Mouse (Mus musculus): ENCODE measurements at regions not wholly inside any gene's neighbourhood (a gene's known extent, or its start where the extent isn't known, plus 50 kb on each side); places are given as distances from the start of the nearest gene placed in this dataset.

- Histone ChIP-seq H3K36me3 (replicated peaks) (no peaks in the 10 kb centered on the region), H3K4me3 (ENCODE audit: low read depth, low read length) (no peak overlapping the region), H3K9me3 (replicated peaks) (peaks cover 46% of the 10 kb centered on the region), H3K4me1 (ENCODE audit: insufficient read depth, low read depth, low read length) (no peaks in the 10 kb centered on the region), H3K27me3 (ENCODE audit: insufficient read depth, low read length) (no peaks in the 10 kb centered on the region)
- no peak for TF ChIP-seq CTCF (IDR thresholded peaks at IDR 0.05; ENCODE audit: low read depth, low read length)
- TF ChIP-seq GATA1 (IDR thresholded peaks at IDR 0.05; ENCODE audit: borderline replicate concordance, low read length), result no peak
- no peak for TF ChIP-seq POLR2AphosphoS5 (IDR thresholded peaks at IDR 0.05; ENCODE audit: insufficient replicate concordance, low read depth, low read length)
- TF ChIP-seq GATA2 (IDR thresholded peaks at IDR 0.05; ENCODE audit: borderline replicate concordance, low read depth, low read length), result no peak
- no peak for TF ChIP-seq TAL1 (conservative IDR thresholded peaks at IDR 0.05; ENCODE audit: low read depth, low read length)
- DNase-seq (ENCODE audit: low spot score) (no peak), ATAC-seq (ENCODE audit: extremely low read depth, insufficient number of reproducible peaks, low FRiP score, poor library complexity, severe bottlenecking) (no peak)
Observed at GRCm38 (mm10) chr10:99441931-99442330, 178.9 kb downstream of the Dusp6 start.

- no peaks in the 10 kb centered on the region for H3K4me1 ChIP-seq (ENCODE audit: insufficient read depth, low read depth, low read length)
- no peaks in the 10 kb centered on the region for H3K36me3 ChIP-seq (replicated peaks)
- ATAC-seq (ENCODE audit: extremely low read depth, insufficient number of reproducible peaks, low FRiP score, poor library complexity, severe bottlenecking), result no peak
- TF ChIP-seq GATA2 (IDR thresholded peaks at IDR 0.05; ENCODE audit: borderline replicate concordance, low read depth, low read length) (no peak), GATA1 (IDR thresholded peaks at IDR 0.05; ENCODE audit: borderline replicate concordance, low read length) (no peak)
- no peak for DNase-seq (ENCODE audit: low spot score)
- H3K9me3 ChIP-seq (replicated peaks), result peaks cover 36% of the 10 kb centered on the region
- H3K27me3 ChIP-seq (ENCODE audit: insufficient read depth, low read length), result no peaks in the 10 kb centered on the region
- H3K4me3 ChIP-seq (ENCODE audit: low read depth, low read length), result no peak overlapping the region
Observed at GRCm38 (mm10) chr10:99443453-99444170, 180.6 kb downstream of the Dusp6 start.

- no peak for DNase-seq (ENCODE audit: low spot score)
- Histone ChIP-seq H3K27me3 (ENCODE audit: insufficient read depth, low read length) (no peaks in the 10 kb centered on the region), H3K4me1 (ENCODE audit: insufficient read depth, low read depth, low read length) (no peaks in the 10 kb centered on the region), H3K4me3 (ENCODE audit: low read depth, low read length) (no peak overlapping the region), H3K36me3 (replicated peaks) (no peaks in the 10 kb centered on the region), H3K9me3 (replicated peaks) (peaks cover 16% of the 10 kb centered on the region)
- TF ChIP-seq CTCF (IDR thresholded peaks at IDR 0.05; ENCODE audit: low read depth, low read length) (no peak), GATA2 (IDR thresholded peaks at IDR 0.05; ENCODE audit: borderline replicate concordance, low read depth, low read length) (no peak), TAL1 (conservative IDR thresholded peaks at IDR 0.05; ENCODE audit: low read depth, low read length) (no peak), GATA1 (IDR thresholded peaks at IDR 0.05; ENCODE audit: borderline replicate concordance, low read length) (no peak), POLR2AphosphoS5 (IDR thresholded peaks at IDR 0.05; ENCODE audit: insufficient replicate concordance, low read depth, low read length) (no peak)
- ATAC-seq (ENCODE audit: extremely low read depth, insufficient number of reproducible peaks, low FRiP score, poor library complexity, severe bottlenecking), result no peak
Observed at GRCm38 (mm10) chr10:99450714-99451625, 187.9 kb downstream of the Dusp6 start.

- no peaks in the 10 kb centered on the region for H3K36me3 ChIP-seq (replicated peaks)
- H3K4me3 ChIP-seq (ENCODE audit: low read depth, low read length), result no peak overlapping the region
- TF ChIP-seq GATA2 (IDR thresholded peaks at IDR 0.05; ENCODE audit: borderline replicate concordance, low read depth, low read length), result no peak
- no peak for TF ChIP-seq CTCF (IDR thresholded peaks at IDR 0.05; ENCODE audit: low read depth, low read length)
- no peak for TF ChIP-seq GATA1 (IDR thresholded peaks at IDR 0.05; ENCODE audit: borderline replicate concordance, low read length)
- no peak for TF ChIP-seq POLR2AphosphoS5 (IDR thresholded peaks at IDR 0.05; ENCODE audit: insufficient replicate concordance, low read depth, low read length)
- TF ChIP-seq TAL1 (conservative IDR thresholded peaks at IDR 0.05; ENCODE audit: low read depth, low read length), result no peak
- ATAC-seq (ENCODE audit: extremely low read depth, insufficient number of reproducible peaks, low FRiP score, poor library complexity, severe bottlenecking), result no peak
- peaks cover 16% of the 10 kb centered on the region for H3K9me3 ChIP-seq (replicated peaks)
- no peak for DNase-seq (ENCODE audit: low spot score)
- no peaks in the 10 kb centered on the region for H3K4me1 ChIP-seq (ENCODE audit: insufficient read depth, low read depth, low read length)
- no peaks in the 10 kb centered on the region for H3K27me3 ChIP-seq (ENCODE audit: insufficient read depth, low read length)
Observed at GRCm38 (mm10) chr10:99451639-99452417, 188.8 kb downstream of the Dusp6 start.

- peaks cover 20% of the 10 kb centered on the region for H3K9me3 ChIP-seq (replicated peaks)
- H3K4me1 ChIP-seq (ENCODE audit: insufficient read depth, low read depth, low read length), result no peaks in the 10 kb centered on the region
- DNase-seq (ENCODE audit: low spot score) (no peak), ATAC-seq (ENCODE audit: extremely low read depth, insufficient number of reproducible peaks, low FRiP score, poor library complexity, severe bottlenecking) (no peak)
- H3K27me3 ChIP-seq (ENCODE audit: insufficient read depth, low read length), result no peaks in the 10 kb centered on the region
- no peak overlapping the region for H3K4me3 ChIP-seq (ENCODE audit: low read depth, low read length)
- TF ChIP-seq CTCF (IDR thresholded peaks at IDR 0.05; ENCODE audit: low read depth, low read length), result no peak
- TF ChIP-seq GATA2 (IDR thresholded peaks at IDR 0.05; ENCODE audit: borderline replicate concordance, low read depth, low read length), result no peak
- TF ChIP-seq TAL1 (conservative IDR thresholded peaks at IDR 0.05; ENCODE audit: low read depth, low read length), result no peak
- no peak for TF ChIP-seq GATA1 (IDR thresholded peaks at IDR 0.05; ENCODE audit: borderline replicate concordance, low read length)
- TF ChIP-seq POLR2AphosphoS5 (IDR thresholded peaks at IDR 0.05; ENCODE audit: insufficient replicate concordance, low read depth, low read length), result no peak
- H3K36me3 ChIP-seq (replicated peaks), result no peaks in the 10 kb centered on the region
Observed at GRCm38 (mm10) chr10:99456180-99456579, 193.1 kb downstream of the Dusp6 start.

- TF ChIP-seq GATA2 (IDR thresholded peaks at IDR 0.05; ENCODE audit: borderline replicate concordance, low read depth, low read length), result no peak
- ATAC-seq (ENCODE audit: extremely low read depth, insufficient number of reproducible peaks, low FRiP score, poor library complexity, severe bottlenecking), result no peak
Observed at GRCm38 (mm10) chr10:99458047-99458446, 195.0 kb downstream of the Dusp6 start.

More at GRCm38 (mm10) chr10:99458047-99458446, 195.0 kb downstream of the Dusp6 start:
- H3K27me3 ChIP-seq (ENCODE audit: insufficient read depth, low read length), result no peaks in the 10 kb centered on the region
- no peak overlapping the region for H3K4me3 ChIP-seq (ENCODE audit: low read depth, low read length)
- H3K9me3 ChIP-seq (replicated peaks), result peaks cover 29% of the 10 kb centered on the region
- H3K36me3 ChIP-seq (replicated peaks), result no peaks in the 10 kb centered on the region
- no peak for DNase-seq (ENCODE audit: low spot score)
- no peaks in the 10 kb centered on the region for H3K4me1 ChIP-seq (ENCODE audit: insufficient read depth, low read depth, low read length)
